Mouse (Mus musculus): ENCODE data around the gene Hand1.
"Not testable (repeated sequence)": the region's sequence is repeated elsewhere in the genome, so short reads cannot be mapped to it uniquely, and the experiment has no call there.

The Hand1 gene

GRCm38 (mm10) chr11:57833296-57833977 is 819 bp upstream of the Hand1 start:
- DNase-seq (ENCODE audit: low spot score in 2 of 2) = no peak

- no peak for DNase-seq (ENCODE audit: low spot score in 2 of 2)
Observed at GRCm38 (mm10) chr11:57831861-57832260, 757 bp downstream of the Hand1 start.

- DNase-seq (ENCODE audit: low spot score in 2 of 2) = no peak
Observed at GRCm38 (mm10) chr11:57831281-57831781, 1.3 kb downstream of the Hand1 start.

DNA sequence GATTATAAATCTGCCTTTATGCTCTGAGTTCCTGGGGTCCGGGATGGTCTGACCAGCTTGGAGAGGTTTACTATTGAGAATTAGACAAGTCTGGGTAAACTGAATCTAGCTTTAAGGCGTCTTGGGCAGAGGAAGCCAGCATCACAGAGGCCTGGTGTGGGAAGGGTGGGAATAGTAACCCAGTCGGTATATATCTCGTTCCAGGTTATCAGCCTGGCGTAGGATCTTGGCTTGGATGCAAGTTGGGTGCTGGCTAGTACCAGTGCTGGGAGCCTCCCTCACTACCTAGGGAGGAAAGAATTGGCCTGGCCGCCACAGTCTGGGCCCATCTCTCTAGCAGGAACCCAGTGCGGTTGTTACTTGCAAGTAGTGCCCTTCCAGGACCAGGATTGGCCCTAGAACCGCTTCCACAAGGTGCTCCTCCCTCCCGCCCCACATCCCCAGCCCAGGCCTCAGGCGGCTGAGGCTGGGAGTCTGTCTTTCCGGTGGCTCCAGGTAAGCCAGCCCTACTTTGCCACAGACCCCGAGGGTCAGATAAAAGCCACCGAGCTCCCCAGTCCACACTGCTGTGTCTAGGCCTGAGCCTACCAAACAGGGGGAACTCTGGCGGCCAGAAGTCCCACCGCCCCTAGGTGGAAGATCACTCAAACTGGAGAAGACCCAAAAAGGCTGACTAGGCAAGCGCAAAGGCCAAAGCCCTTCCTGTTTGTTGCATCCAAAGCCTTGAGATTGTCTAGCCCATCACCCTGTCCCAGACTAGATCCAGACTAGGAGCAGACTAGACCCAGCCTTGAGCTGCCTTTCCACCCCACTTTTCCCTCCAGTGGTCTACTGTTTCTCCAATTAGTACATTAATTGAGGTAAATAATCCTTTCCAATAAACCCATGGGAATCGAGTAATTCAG is 2.5 kb downstream of the Hand1 start:
- DNase-seq (ENCODE audit: low spot score in 2 of 2) = no peak

- DNase-seq (ENCODE audit: low spot score in 2 of 2) = no peak
Observed at GRCm38 (mm10) chr11:57828955-57829870, 3.4 kb downstream of the Hand1 start.

- no peak for DNase-seq (ENCODE audit: low spot score in 2 of 2)
Observed at GRCm38 (mm10) chr11:57827915-57828545, 4.6 kb downstream of the Hand1 start.

DNA sequence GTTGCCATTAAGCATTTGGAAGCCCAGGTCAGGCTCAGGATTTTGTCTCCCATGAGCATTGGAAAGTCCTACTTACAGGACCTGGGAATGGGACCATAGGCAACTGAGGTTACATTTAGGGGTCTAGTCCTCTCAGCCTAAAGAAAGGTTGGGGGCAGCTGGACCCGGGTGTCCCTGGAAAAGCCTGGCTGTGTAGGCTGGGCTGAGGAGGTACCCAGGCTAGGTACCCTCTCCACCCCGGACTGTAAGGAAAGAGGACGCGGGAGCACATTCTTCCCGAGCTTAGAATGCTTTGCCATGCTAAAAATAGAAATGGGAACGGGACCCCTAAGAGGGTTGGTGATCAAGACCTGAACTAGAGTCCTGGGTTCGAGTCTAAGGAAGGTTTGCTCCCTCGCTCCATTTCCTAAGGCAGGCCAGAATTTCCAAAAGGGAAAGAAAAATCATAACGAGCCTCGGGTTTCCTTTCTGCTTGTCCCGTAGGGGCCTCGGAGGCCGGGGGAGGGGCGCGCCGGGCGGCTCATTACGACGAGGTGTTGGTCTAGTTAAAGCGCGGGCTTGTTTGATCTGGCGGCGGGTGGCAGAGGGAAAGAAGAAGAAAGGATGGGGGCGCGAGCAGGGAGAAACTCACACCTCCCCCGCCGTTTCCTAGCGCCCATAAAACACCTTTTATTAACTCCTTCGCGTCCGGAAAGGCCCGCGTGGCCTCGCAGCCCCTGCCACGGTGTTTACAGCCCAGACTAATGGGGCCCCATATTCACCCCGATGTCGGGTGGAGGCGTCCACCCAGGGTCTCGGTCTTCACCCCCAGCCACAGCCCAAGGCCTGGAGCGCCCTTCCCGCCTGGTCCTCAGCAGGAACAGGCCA is 5.3 kb downstream of the Hand1 start:
- DNase-seq (ENCODE audit: low spot score in 2 of 2) = no peak

- not testable (repeated sequence) for DNase-seq (ENCODE audit: low spot score in 2 of 2)
Observed at GRCm38 (mm10) chr11:57825234-57825633, 7.4 kb downstream of the Hand1 start.

DNA sequence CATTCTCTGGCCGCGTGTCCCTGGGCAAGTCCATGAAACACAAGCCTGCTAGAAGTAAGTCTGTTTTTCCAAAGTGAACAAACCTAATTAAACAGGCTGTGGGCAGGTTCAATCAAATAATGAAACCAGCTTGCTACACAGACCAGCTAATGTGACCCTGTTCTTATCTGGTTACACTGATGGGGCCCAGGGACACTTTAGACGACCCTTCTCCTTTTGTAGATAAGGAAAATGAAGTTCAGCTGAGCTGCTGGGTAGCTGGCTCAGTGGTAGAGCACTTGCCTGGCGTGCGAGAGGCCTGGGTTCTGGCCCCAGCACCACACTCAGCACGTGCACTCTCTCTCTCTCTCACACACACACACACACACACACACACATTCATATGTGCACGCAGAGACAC is 8.9 kb downstream of the Hand1 start:
- DNase-seq (ENCODE audit: low spot score in 2 of 2) = no peak

GRCm38 (mm10) chr11:57823159-57823558 is 9.5 kb downstream of the Hand1 start:
- not testable (repeated sequence) for DNase-seq (ENCODE audit: low spot score in 2 of 2)

- peak; percentile 80 for DNase-seq (ENCODE audit: low spot score in 2 of 2)
Observed at GRCm38 (mm10) chr11:57819999-57820581, 12.5 kb downstream of the Hand1 start.

DNA sequence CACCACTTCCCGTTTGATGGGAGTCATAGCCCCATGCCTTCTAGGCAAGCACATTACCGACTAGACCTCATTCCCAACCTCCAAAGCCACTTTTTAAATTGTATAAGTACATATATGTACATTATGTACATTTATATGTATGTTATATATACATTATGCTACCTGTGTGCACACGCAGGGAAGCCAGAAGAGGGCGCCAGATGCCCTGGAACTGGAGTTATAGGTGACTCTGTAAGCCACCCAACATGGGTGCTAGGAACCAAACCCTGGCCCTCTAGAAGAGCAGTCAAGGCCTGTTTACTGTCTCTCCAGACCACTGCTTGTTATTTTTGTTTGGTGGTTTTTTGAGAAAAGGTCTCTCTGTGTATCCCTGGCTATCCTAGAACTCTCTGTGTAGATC is 14.4 kb downstream of the Hand1 start:
- no peak for DNase-seq (ENCODE audit: low spot score in 2 of 2)

GRCm38 (mm10) chr11:57813641-57814040 is 19.0 kb downstream of the Hand1 start:
- DNase-seq (ENCODE audit: low spot score in 2 of 2) = no peak

DNA sequence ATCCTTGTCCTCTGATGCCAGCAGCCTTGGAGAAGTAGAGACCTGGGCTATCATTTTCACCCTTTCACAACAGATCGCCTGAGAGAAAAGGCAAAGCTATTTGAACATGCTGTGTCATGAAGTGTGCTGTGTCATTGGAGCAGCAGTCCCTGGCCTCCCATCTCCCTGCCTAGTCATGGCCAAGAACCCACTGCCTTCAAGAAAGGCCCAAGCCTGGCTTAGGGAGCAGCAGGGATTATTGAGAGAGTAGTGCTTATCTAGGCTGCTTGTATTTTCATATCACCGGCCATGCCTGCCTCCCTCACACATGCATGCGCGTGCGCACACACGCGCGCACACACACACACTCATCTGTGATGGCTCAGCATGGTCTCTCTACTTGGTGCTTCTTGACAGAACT is 20.4 kb downstream of the Hand1 start:
- no peak for DNase-seq (ENCODE audit: low spot score in 2 of 2)

DNA sequence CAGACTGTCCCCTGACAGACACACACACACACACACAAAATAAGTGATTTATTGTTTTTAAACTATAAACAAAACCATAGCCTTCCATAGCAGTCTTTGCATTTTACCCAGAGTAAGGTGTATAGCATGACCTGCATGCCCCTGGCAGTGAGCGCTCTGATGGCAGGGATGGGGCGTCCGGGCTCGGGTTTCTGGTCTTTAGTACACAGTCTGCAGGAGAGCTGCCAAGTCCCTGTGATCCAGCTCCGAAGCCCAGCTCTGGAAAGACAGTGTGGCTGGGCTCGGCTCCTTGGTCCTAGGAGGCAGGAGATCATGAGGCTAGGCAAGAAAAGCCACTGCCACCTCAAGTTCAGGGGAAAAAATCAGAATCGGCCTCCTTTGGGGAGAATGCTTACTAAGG is 21.6 kb downstream of the Hand1 start:
- no peak for DNase-seq (ENCODE audit: low spot score in 2 of 2)

- DNase-seq (ENCODE audit: low spot score in 2 of 2) = no peak
Observed at GRCm38 (mm10) chr11:57809732-57810098, 22.9 kb downstream of the Hand1 start.

DNA sequence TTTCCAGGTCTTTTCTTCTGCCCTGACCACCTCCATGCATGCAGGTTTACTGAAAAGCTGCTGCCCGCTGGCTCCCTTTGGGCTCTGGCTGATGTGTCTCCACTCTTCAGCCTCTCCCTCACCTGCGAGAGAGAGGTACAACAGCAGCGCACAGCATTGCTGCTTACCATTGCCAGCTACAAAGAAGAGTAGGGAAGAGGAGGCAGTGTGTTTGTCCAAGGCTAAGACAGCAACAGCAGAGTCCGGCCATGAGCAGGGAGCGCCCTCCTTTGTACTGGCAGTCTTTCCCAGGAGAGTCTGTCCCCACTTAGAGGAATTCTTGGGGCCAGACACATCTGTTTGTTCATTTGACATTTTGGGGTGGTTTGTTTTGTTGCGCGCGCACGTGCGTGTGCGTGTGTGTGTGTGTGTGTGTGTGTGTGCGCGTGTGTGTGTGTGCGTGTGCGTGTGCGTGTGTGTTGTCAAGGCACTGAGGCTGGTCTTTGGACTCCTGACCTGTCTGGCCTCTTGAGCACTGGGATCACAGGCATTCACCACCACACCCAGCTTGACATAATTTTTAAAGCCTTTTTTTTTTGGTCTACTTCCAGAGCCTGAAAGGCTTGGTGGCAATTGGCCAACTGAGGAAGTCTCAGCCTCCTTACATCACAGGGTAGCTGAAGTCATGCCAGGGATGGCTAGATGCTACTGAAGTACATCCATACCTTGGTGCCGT is 23.4 kb downstream of the Hand1 start:
- no peak for DNase-seq (ENCODE audit: low spot score in 2 of 2)

- DNase-seq (ENCODE audit: low spot score in 2 of 2) = no peak
Observed at GRCm38 (mm10) chr11:57805047-57805446, 27.6 kb downstream of the Hand1 start.

DNA sequence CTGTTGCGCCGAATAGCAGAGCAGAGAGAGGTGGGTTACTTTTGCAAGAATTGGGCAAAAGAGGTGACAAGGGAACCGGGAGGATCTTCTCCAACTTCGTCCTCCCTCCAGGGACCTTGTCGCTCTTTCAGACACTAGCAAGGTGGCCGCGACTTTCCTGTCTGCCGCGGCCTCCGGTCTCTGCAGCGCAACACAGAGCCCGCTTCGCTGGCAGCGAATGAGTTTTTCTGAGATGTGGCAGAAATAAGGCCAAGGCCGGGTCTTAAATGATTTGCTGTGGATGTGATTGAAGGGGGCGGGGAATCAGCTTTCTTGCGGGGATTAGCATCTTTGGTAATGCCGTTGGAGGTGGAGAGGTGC is 30.1 kb downstream of the Hand1 start:
- no peak for DNase-seq (ENCODE audit: low spot score in 2 of 2)

All from urinary bladder, postnatal 36 days (tissue).